Mouse (Mus musculus) layer of hippocampus, adult 6 months (tissue): ENCODE measurements around the gene Hadha. TPM values are rescaled to one million over a fixed set of nuclear protein-coding genes. Genes with fewer than 3 reads are reported as not detected.

Experiments
- long read RNA-seq, 2 experiments: library from polyadenylated mRNA; unstranded; transcript quantifications; one replicate each; pipeline ENCODE4 v2.0.0; 2019 to 2020
- microRNA-seq: library from miRNA; unstranded; fragments of <30 nt; microRNA quantifications from one replicate; pipeline ENCODE4 v1.2.0, GENCODE M21; 2020
- polyA plus RNA-seq: library from polyadenylated mRNA; unstranded; fragments of <200 nt; fragmentation: Nextera tagmentation; gene quantifications from 2 replicates; pipeline ENCODE4 v1.2.3, GENCODE M21; 2021

The Hadha gene
- 45.4 and 58.5 TPM in 2 replicates for polyA plus RNA-seq
- long read RNA-seq, experiment 1, full-length matches to known transcripts: 55 of 84 reads
- long read RNA-seq, experiment 1, partial matches to known transcripts: 24 of 84 reads
- long read RNA-seq, experiment 1, other reads (novel, unspliced or antisense): 5 of 84 reads
- long read RNA-seq, experiment 2, full-length matches to known transcripts: 314 of 343 reads
- long read RNA-seq, experiment 2, partial matches to known transcripts: 16 of 343 reads
- long read RNA-seq, experiment 2, other reads (novel, unspliced or antisense): 13 of 343 reads

GRCm38 (mm10) chr5:30154474-30155394 lies at the start of gene Hadha, which contains the start of gene Hadhb:
Gene Hadha (minus strand): TSS chr5:30155162.
Gene Hadhb (plus strand): TSS chr5:30155248.

GRCm38 (mm10) chr5:30105668-30106300 lies 49.2 kb downstream of the Hadha start, which contains the start of gene 3110082J24Rik:
Gene 3110082J24Rik (minus strand): TSS chr5:30106086.

DNA sequence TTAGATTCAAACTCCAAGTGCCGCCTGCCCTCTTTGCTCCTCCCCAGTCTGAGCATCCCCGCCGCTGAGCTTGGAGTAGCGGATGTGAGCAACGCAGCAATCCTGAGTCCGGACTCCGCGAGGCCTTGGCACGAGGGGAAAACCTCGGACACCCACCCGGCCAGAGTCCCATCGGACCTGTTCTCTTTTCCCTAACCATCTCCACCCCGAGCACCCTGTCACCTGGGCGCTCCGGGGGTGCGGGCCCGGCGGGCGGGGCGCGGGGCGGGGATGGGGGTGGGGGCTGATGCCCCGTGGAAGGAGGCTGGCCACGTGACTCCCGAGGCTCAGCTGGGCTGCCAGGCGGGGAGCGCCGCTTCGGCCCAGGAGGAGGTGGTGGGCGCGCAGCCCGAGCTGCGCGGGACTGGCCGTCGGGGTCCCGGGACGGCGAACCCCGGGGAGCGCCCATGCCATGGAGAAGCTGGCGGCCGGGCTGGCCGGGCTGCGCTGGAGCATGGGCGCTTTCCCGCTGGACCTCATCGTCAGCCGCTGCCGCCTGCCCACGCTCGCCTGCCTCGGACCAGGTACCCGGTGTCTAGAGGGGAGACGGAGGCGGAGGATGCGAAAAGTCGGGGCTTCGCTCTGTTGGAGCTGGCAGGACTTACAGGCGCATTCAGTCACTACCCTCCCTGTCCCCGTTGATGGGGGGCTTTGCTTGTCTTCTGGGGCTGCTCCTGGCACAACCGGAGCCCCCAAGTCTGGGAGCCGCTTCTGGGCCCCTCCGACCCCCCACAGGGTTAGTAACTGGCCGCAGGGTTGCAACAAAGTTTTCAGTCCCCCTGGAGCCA lies 49.9 kb downstream of the Hadha start, which contains the start of gene Garem2:
TSS of gene Garem2 (plus strand) at position 321 of the 827 bp plus-strand sequence.

GRCm38 (mm10) chr5:30072825-30073821 lies 81.8 kb downstream of the Hadha start, which contains the start of gene Tyms:
Gene Tyms (minus strand): TSS chr5:30073617.

Small RNAs within 50 kb of the gene (microRNA-seq; reads per million reads assigned to microRNA genes)
- 1.1 reads per million for gene Mir1960

Other genes with a start within 250 kb of the Hadha start
- not detected in 2 replicates for gene Il6, start 142.0 kb downstream of the Hadha start, polyA plus RNA-seq
- gene Tyms, start 81.5 kb downstream of the Hadha start, polyA plus RNA-seq: 5.2 and 6.1 TPM in 2 replicates
- gene Garem2, start 50.0 kb downstream of the Hadha start, polyA plus RNA-seq: 1.8 and 3.1 TPM in 2 replicates
- 2.1 and 2.3 TPM in 2 replicates for gene 3110082J24Rik, start 49.1 kb downstream of the Hadha start, polyA plus RNA-seq
- 118 and 146 TPM in 2 replicates for gene Hadhb, start 86 bp upstream of the Hadha start, polyA plus RNA-seq
- gene Adgrf3, start 50.6 kb upstream of the Hadha start, polyA plus RNA-seq: not detected in 2 replicates
- gene Selenoi, start 77.4 kb upstream of the Hadha start, polyA plus RNA-seq: 15.1 and 18.5 TPM in 2 replicates
- 6.5 and 7.4 TPM in 2 replicates for gene Drc1, start 126.2 kb upstream of the Hadha start, polyA plus RNA-seq